Mouse (Mus musculus) CD8-positive naive resting alpha-beta T cell, adult 2 months (primary cell): Measurements from ENCODE around the gene Rplp2.
A peak's percentile ranks its signal among the peaks of the same experiment; 100 is the strongest.

Experiments
- DNase-seq, 2 experiments: peaks; one replicate each; pipeline ENCODE4 v3.0.0; 2022; ENCODE audit warnings: low read depth in 2 of 2, low spot score in 2 of 2

The Rplp2 gene

GRCm38 (mm10) chr7:141430585-141431240 is 16.5 kb upstream of the Rplp2 start:
- DNase-seq = no peak

- no peak for DNase-seq
Observed at GRCm38 (mm10) chr7:141431434-141432185, 15.6 kb upstream of the Rplp2 start.

GRCm38 (mm10) chr7:141432186-141432611 is 15.0 kb upstream of the Rplp2 start:
- no peak for DNase-seq

GRCm38 (mm10) chr7:141432741-141433516 is 14.2 kb upstream of the Rplp2 start:
- DNase-seq = no peak

- DNase-seq = no peak
Observed at GRCm38 (mm10) chr7:141433517-141434400, 13.4 kb upstream of the Rplp2 start.

GRCm38 (mm10) chr7:141434464-141434863 is 12.7 kb upstream of the Rplp2 start:
- no peak for DNase-seq

- peak in 1 of 2 experiments; percentile 49 for DNase-seq
Observed at GRCm38 (mm10) chr7:141435129-141435855, 11.9 kb upstream of the Rplp2 start.

- DNase-seq = no peak
Observed at GRCm38 (mm10) chr7:141435856-141436522, 11.2 kb upstream of the Rplp2 start.

GRCm38 (mm10) chr7:141436523-141436892 is 10.7 kb upstream of the Rplp2 start:
- no peak for DNase-seq

GRCm38 (mm10) chr7:141437178-141438120 is 9.7 kb upstream of the Rplp2 start, which contains the start of gene Slc25a22:
Gene Slc25a22, minus strand, starts transcription at chr7:141437892.
- DNase-seq = peak; percentile 72 to 80

GRCm38 (mm10) chr7:141438201-141438968 is 8.8 kb upstream of the Rplp2 start:
- DNase-seq = no peak

- no peak for DNase-seq
Observed at GRCm38 (mm10) chr7:141439140-141439679, 8.0 kb upstream of the Rplp2 start.

GRCm38 (mm10) chr7:141439811-141440210 is 7.4 kb upstream of the Rplp2 start:
- no peak for DNase-seq

- DNase-seq = no peak
Observed at GRCm38 (mm10) chr7:141440613-141441012, 6.6 kb upstream of the Rplp2 start.

- DNase-seq = no peak
Observed at GRCm38 (mm10) chr7:141441460-141441859, 5.7 kb upstream of the Rplp2 start.

- no peak for DNase-seq
Observed at GRCm38 (mm10) chr7:141442199-141442598, 5.0 kb upstream of the Rplp2 start.

GRCm38 (mm10) chr7:141443081-141443821 is 3.9 kb upstream of the Rplp2 start:
- no peak for DNase-seq
